Mouse (Mus musculus) neural tube, embryonic 11.5 days (tissue): Measurements from ENCODE around the gene Dbndd1. TPM values are rescaled to one million over a fixed set of nuclear protein-coding genes. Genes with fewer than 3 reads are reported as not detected.
A peak's percentile ranks its signal among the peaks of the same experiment; 100 is the strongest.

ENCODE experiments used
- ATAC-seq: fragments of 200-750 bp; cut with Nextera tagmentation; 2 replicates; pipeline ENCODE4 v1.8.0; 2017; ENCODE audit warnings: moderate number of reproducible peaks, mild to moderate bottlenecking, moderate TSS enrichment, moderate library complexity; ENCODE audit not compliant: insufficient read depth, low FRiP score, low TSS enrichment
- DNase-seq: peaks from one replicate; pipeline ENCODE4 v3.0.0-alpha.2; 2015; ENCODE audit warnings: low spot score
- H3K27ac ChIP-seq: fragments of 300-500 bp; sonication (generic); 2 replicates; pipeline ENCODE4 v1.5.1; 2014; ENCODE audit warnings: low read depth, mild to moderate bottlenecking, low read length
- H3K27me3 ChIP-seq: fragments of 300-500 bp; sonication (generic); 2 replicates; pipeline ENCODE4 v1.6.1; 2014; ENCODE audit warnings: mild to moderate bottlenecking, low read length, mixed read lengths; ENCODE audit not compliant: control insufficient read depth, insufficient read depth
- H3K36me3 ChIP-seq: fragments of 300-500 bp; sonication (generic); 2 replicates; pipeline ENCODE4 v1.6.1; 2014; ENCODE audit warnings: mild to moderate bottlenecking, low read length, moderate library complexity, mixed read lengths; ENCODE audit not compliant: control insufficient read depth, insufficient read depth
- H3K4me1 ChIP-seq: fragments of 300-500 bp; sonication (generic); 2 replicates; pipeline ENCODE4 v1.6.1; 2014; ENCODE audit warnings: low read length, mixed read lengths; ENCODE audit not compliant: control insufficient read depth, insufficient read depth
- H3K4me2 ChIP-seq: fragments of 300-500 bp; sonication (generic); 2 replicates; pipeline ENCODE4 v1.6.1; 2014; ENCODE audit warnings: low read depth, mild to moderate bottlenecking, moderate library complexity
- H3K4me3 ChIP-seq: fragments of 300-500 bp; sonication (generic); 2 replicates; pipeline ENCODE4 v1.5.1; 2014; ENCODE audit warnings: low read depth, low read length
- H3K9ac ChIP-seq: fragments of 300-500 bp; sonication (generic); 2 replicates; pipeline ENCODE4 v1.6.1; 2014; ENCODE audit warnings: mild to moderate bottlenecking, low read length
- H3K9me3 ChIP-seq: fragments of 300-500 bp; sonication (generic); 2 replicates; pipeline ENCODE4 v1.6.1; 2016; ENCODE audit warnings: low read length; ENCODE audit not compliant: control insufficient read depth
- WGBS: fragments of 180-500 bp; shearing (Covaris S2); extraction: QIAGEN DNeasy Blood & Tissue Kit; methylation state at CpG from one replicate; pipeline ENCODE4 v1.1.7; 2014; 5-methylcytosine and 5-hydroxymethylcytosine counted together
- polyA plus RNA-seq: library from polyadenylated mRNA; unstranded; fragments of >200 nt; fragmentation: Nextera tagmentation; extraction: Ambion mirVana; gene quantifications from 2 replicates; pipeline ENCODE4 v1.2.1, GENCODE M21; 2014

Gene Dbndd1
- polyA plus RNA-seq, 1 experiment from 2014 or later: 46.3 TPM

DNA sequence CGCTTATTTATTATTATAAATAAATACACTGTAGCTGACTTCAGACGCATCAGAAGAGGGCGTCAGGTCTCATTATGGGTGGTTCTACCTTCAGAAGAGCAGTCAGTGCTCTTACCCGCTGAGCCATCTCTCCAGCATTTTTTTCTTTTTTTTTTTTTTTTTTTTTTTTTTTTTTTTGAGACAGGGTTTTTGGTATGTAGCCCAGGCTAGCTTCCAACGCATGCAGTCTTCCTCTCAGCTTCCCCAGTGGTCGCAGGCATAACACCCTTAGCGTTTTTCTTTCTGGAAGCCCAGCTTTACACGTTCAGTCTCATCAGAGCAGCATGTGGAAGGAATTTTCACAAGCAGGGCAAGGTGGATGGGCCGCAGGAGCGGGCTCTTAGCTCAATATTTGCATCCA lies 2.9 kb upstream of the Dbndd1 start:
- Histone ChIP-seq H3K27me3 (no peaks in the 10 kb centered on the region), H3K4me2 (no peak overlapping the region; the same call in 1 of the 2 replicates), H3K36me3 (peaks cover 5% of the 10 kb centered on the region), H3K4me3 (peak overlapping the region; percentile 70), H3K9me3 (no peaks in the 10 kb centered on the region), H3K4me1 (0 out of 2 replicates have a peak, but pooled peaks cover 7% of the 10 kb centered on the region), H3K27ac (no peak overlapping the region), H3K9ac (no peak overlapping the region)
- 42% methylated on average over 10 of the region's 10 CpGs for WGBS
- no peak for ATAC-seq
- DNase-seq: no peak

DNA sequence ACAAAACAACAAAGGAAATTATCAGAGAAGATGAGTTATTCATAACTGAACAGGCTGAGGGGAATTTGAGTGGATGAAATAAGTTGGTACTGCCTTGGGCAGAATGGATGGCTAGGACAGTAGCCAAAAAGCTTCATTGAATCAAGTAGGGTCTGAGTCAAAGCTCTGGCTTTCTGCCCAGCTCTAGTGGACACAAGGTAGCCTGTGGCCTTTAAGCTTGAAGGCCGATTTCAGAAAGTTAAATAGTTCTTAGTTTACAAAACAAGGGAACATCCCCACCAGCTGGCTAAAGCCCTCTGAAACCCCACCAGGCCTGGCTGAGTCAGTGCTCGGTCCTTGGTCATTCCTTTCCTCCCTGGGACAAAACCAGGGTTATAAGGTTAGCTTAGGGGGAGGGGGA lies 1.3 kb upstream of the Dbndd1 start:
- Histone ChIP-seq H3K36me3 (no peaks in the 10 kb centered on the region; the same call in none of the 2 replicates), H3K4me3 (no peak overlapping the region), H3K27ac (no peak overlapping the region), H3K4me1 (0 out of 2 replicates have a peak, but pooled peaks cover 7% of the 10 kb centered on the region), H3K4me2 (no peak overlapping the region), H3K27me3 (no peaks in the 10 kb centered on the region), H3K9me3 (no peaks in the 10 kb centered on the region), H3K9ac (no peak overlapping the region)
- ATAC-seq (no peak), DNase-seq (no peak)
- WGBS: 44% methylated on average over 2 of the region's 2 CpGs

DNA sequence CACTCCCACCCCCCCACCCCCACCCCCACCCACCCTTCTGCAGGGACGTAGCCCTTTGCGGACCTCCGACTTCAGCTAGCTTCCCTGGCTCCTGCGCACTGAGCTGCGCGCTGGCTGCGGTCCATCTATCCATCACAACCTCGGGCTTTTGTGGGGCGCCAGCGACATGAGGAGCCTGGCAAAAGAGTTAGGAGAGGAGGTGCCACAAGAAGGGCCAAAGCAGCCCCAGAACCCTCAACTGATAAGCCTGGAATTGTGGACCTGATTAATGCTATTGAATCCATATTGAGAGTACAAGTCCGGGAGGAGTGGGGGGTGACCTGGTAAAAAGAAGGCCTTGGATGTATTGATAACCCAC lies 256 bp upstream of the Dbndd1 start:
- no peak overlapping the region for H3K27ac ChIP-seq
- H3K27me3 ChIP-seq: no peaks in the 10 kb centered on the region
- peak overlapping the region; percentile 33; the same call in 1 of the 2 replicates for H3K9ac ChIP-seq
- WGBS: under 1% methylated on average over 11 of the region's 11 CpGs
- H3K36me3 ChIP-seq: no peaks in the 10 kb centered on the region; the same call in 1 of the 2 replicates
- 0 out of 2 replicates have a peak, but pooled peaks have one; percentile 10 for ATAC-seq
- 0 out of 2 replicates have a peak, but pooled peaks cover 7% of the 10 kb centered on the region for H3K4me1 ChIP-seq
- H3K4me3 ChIP-seq: peak overlapping the region; percentile 56
- no peaks in the 10 kb centered on the region for H3K9me3 ChIP-seq
- H3K4me2 ChIP-seq: peak overlapping the region; percentile 53
- DNase-seq: no peak

DNA sequence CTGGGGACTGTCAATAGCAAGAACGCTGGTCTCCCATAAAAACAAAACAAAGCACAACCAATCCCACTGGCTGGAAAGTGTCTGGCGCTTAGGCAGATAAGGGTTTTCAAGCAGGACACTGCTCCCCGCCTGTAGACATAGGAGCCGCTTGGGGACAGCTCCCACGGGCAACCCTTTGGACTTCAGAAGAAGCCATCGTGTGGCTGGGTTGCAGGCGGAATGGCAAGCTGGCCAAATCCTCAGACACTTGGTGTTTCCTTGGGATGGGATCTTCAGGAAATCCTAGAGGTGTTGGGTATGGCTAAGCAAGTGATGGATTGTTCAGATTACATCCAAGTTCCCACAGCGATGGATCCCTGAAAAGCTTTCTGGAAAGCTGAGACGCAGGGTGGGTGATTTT lies 1.1 kb downstream of the Dbndd1 start:
- Histone ChIP-seq H3K9ac (peak overlapping the region; percentile 80), H3K27ac (no peak overlapping the region), H3K9me3 (no peaks in the 10 kb centered on the region), H3K27me3 (no peaks in the 10 kb centered on the region), H3K4me1 (0 out of 2 replicates have a peak, but pooled peaks cover 2% of the 10 kb centered on the region), H3K36me3 (no peaks in the 10 kb centered on the region), H3K4me2 (peak overlapping the region; percentile 53), H3K4me3 (peak overlapping the region; percentile 56)
- 3% methylated on average over 9 of the region's 9 CpGs for WGBS
- ATAC-seq (no peak), DNase-seq (peak; percentile 34)

DNA sequence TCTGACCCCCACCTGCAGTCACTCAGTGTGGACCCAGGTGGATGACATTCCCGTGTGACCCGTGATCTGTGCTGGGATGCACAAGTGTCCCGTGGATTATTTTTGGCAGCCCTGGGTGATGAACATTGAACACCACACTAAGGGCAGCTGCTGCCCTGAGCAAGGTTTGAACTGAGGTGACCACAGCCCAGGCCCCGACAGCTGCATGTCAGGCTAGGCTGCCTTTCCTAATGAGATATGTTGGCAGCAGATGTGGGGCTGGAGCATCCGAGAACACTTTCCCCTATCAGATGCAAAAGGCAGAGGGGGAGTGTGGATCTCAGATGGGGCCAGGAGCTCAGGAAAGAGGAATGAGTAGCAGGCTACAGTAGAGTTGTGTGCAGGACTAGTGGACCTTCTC lies 4.4 kb downstream of the Dbndd1 start:
- 79% methylated on average over 5 of the region's 5 CpGs for WGBS
- no peak overlapping the region for H3K4me2 ChIP-seq
- DNase-seq: no peak
- 0 out of 2 replicates have a peak, but pooled peaks cover 2% of the 10 kb centered on the region for H3K4me1 ChIP-seq
- H3K36me3 ChIP-seq: peaks cover 4% of the 10 kb centered on the region
- H3K9me3 ChIP-seq: no peaks in the 10 kb centered on the region
- H3K9ac ChIP-seq: no peak overlapping the region
- no peak overlapping the region for H3K27ac ChIP-seq
- no peak overlapping the region for H3K4me3 ChIP-seq
- H3K27me3 ChIP-seq: no peaks in the 10 kb centered on the region
- no peak for ATAC-seq

DNA sequence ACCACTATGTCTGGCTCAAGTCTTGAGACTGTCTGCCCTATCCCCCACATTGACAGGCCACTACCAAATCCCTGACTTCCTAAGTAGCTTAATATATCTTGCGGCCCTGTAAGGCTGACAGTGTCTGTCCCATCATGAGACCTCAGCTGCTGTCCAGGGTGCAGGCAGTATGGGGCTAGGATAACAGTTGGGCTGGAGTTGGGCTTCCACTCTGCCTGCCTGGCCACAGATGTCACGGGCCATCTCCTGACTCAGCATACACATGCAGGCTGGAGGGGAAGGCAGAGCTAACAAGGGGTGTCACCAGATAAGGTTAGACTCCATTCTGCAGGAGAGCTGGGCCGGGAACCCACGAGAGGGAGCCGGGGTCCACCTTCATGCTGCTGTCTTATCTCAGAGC lies 8.1 kb downstream of the Dbndd1 start:
- no peak overlapping the region for H3K27ac ChIP-seq
- no peak overlapping the region for H3K4me2 ChIP-seq
- WGBS: 94% methylated on average over 5 of the region's 5 CpGs
- ATAC-seq: no peak
- H3K4me3 ChIP-seq: no peak overlapping the region
- H3K4me1 ChIP-seq: no peaks in the 10 kb centered on the region
- no peaks in the 10 kb centered on the region for H3K9me3 ChIP-seq
- H3K27me3 ChIP-seq: no peaks in the 10 kb centered on the region
- no peak overlapping the region for H3K9ac ChIP-seq
- H3K36me3 ChIP-seq: peaks cover 17% of the 10 kb centered on the region
- no peak for DNase-seq

DNA sequence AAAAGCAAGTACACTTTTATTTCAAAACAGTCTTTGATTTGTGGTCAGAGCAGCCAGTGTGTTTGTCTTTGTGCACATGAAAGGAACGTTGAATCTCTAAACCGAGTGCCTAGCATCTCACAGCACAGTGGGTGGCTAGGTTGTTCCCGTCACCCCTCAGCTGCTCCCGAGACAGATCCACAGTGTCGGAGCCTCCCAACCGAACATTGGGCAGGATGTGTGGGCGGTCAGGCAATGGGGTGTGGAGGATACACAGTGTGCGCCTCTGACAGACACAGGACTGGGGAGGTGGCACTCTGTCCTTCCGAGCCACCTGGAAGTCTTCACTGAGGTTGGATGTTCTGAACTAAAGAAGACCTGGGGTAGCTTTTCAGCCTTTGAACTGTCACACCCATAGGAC lies 9.6 kb downstream of the Dbndd1 start:
- Histone ChIP-seq H3K27ac (no peak overlapping the region), H3K4me2 (no peak overlapping the region), H3K9ac (no peak overlapping the region), H3K27me3 (no peaks in the 10 kb centered on the region), H3K4me1 (no peaks in the 10 kb centered on the region), H3K4me3 (no peak overlapping the region), H3K36me3 (peaks cover 22% of the 10 kb centered on the region), H3K9me3 (no peaks in the 10 kb centered on the region)
- DNase-seq: no peak
- ATAC-seq: no peak
- 89% methylated on average over 9 of the region's 9 CpGs for WGBS

DNA sequence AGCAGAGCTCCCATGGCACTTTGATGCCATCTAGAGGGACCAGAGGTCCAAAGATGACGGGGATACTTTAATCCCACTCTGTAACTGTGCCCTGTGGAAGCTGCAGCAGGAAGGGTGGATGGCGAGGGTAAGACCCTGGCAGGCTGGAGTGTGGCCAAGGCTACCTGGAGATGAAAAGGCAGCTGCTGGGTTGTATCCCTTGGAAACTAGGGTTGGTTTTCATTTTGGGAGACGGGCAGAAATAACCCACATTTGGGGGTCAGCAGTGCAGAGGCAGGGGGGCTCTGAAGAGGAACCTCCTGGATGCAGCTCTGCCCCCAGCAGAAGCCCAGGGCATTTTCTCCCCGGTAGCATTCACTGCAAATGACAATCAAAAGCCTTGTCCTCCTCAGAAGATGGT lies 10.0 kb downstream of the Dbndd1 start:
- H3K36me3 ChIP-seq: peaks cover 22% of the 10 kb centered on the region
- no peak for DNase-seq

DNA sequence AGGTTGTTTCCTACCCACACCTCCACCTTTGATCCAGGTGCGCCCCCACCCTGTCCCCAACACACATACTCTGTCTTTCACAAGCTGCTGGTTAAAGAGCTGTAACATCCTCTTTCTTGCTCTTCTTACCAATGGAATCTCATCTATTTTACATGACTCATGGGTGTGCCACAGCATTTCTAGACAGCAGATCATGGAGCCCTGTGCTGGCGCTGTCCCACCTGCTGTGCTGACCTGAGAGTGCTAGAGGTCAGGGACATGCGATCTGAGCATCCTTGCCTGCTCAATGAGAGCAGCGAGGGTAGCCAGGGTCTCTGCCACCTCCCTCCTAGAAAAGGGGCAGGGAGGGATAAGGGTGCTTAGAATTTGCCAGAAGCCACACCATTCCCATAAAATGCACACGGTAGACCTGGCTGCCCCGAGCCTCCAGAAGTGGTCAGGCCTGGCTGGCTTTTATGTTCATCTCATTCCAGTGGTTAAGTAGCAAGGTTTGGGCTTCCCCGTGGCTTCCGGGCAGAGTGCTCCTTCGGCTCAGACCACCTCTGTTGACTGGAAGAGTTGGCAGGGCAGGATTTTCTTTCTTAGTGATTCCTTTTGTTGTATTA lies 10.6 kb downstream of the Dbndd1 start:
- WGBS: 90% methylated on average over 9 of the region's 9 CpGs
- Histone ChIP-seq H3K4me3 (no peak overlapping the region), H3K9me3 (no peaks in the 10 kb centered on the region), H3K4me2 (no peak overlapping the region), H3K4me1 (no peaks in the 10 kb centered on the region), H3K27ac (no peak overlapping the region), H3K27me3 (no peaks in the 10 kb centered on the region), H3K36me3 (peaks cover 22% of the 10 kb centered on the region), H3K9ac (no peak overlapping the region)
- ATAC-seq (no peak), DNase-seq (no peak)

More for the DNA sequence above, 10.0 kb downstream of the Dbndd1 start:
- no peak overlapping the region for H3K4me3 ChIP-seq
- H3K4me2 ChIP-seq: no peak overlapping the region
- no peaks in the 10 kb centered on the region for H3K9me3 ChIP-seq
- no peaks in the 10 kb centered on the region for H3K4me1 ChIP-seq
- H3K9ac ChIP-seq: no peak overlapping the region
- H3K27me3 ChIP-seq: no peaks in the 10 kb centered on the region
- ATAC-seq: no peak
- no peak overlapping the region for H3K27ac ChIP-seq
- WGBS: 93% methylated on average over 4 of the region's 4 CpGs
